Mouse (Mus musculus): Measurements from ENCODE around the gene Numb. TPM values are rescaled to one million over a fixed set of nuclear protein-coding genes. Genes with fewer than 3 reads are reported as not detected.

The Numb gene
- total RNA-seq, 2 experiments from 2014 or later, result 59.4 to 76.9 TPM

DNA sequence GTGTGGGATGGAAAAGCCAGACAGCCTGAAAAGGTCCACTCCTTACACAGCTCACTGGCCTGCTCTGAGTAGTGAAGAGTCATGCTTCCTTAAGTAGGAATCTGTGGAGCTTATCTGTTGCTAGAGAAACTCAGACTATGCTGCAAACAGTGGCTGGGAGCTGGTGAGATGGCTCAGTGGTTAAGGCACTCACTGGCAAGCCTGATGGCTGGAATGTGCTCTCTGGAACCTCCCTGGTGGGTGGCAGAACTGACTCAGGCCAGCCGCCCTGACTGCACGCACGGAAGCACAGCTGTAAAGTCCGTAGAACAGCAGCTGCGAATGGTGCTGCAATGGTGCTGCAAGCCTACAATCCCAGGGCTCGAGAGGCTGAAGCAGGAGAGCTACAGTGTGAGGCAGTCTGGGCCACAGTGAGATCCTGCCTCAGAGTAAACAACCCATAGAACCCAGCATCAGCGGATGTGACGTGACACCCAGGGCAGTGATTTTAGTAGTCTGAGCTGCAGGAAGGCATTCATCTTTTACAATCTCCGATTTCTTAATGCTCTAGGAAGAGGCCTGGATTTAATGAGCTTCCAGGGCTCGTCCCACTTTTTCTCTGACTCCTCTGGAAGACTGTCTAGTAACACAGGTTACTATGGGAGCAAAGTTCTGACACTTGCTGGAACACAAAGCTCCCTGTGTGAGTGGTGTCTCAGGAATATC lies 128.9 kb downstream of the Numb start:
- no peak for DNase-seq (ENCODE audit: low spot score in 2 of 2)
- intact Hi-C loops (cut with DNase I), result no loop called here

- no peak for DNase-seq (ENCODE audit: low spot score in 2 of 2)
- intact Hi-C loops (cut with DNase I), result no loop called here
These were observed 130.0 kb downstream of the Numb start for GRCm38 (mm10) chr12:83791737-83792136.

- intact Hi-C loops (cut with DNase I), result no loop called here
- no peak for DNase-seq (ENCODE audit: low spot score in 2 of 2)
These were observed 131.0 kb downstream of the Numb start for GRCm38 (mm10) chr12:83790749-83791148.

- intact Hi-C loops (cut with DNase I), result no loop called here
- DNase-seq (ENCODE audit: low spot score in 2 of 2), result no peak
These were observed 132.0 kb downstream of the Numb start for GRCm38 (mm10) chr12:83789781-83790140.

DNA sequence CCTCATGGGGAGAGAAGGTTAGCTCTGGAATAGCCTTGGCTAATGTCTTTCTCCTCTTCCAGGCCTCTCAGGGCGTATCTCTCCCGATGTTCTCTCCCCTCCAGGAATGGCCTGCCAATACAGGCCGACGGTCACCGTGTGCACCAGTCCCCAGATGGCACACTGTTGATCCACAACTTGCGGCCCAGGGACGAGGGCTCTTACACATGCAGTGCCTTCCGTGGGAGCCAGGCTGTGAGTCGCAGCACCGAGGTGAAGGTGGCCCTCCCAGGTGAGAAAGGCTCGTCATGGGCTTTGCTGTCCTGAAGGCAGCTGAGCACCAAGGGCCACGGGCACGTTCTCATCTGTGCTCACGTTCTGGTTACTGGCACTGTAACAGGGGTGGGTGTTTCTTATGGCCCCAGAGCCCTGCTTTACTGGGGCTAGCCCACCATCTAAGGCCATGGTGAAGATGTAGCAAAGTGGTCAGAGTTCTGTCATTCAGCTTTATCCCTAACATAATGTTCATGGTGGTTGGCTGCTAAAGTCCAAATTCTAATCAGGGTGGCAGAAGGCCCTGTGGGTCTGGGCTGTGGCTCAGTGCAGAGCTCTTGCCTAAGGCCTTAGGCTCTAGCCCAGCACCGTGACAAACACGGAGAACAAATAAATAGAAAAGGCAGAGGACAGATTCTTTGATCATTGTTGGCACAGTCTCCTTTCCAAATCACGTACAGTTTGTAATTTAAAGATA lies 132.5 kb downstream of the Numb start:
- DNase-seq (ENCODE audit: low spot score in 2 of 2), result no peak
- intact Hi-C loops (cut with DNase I), result no loop called here

DNA sequence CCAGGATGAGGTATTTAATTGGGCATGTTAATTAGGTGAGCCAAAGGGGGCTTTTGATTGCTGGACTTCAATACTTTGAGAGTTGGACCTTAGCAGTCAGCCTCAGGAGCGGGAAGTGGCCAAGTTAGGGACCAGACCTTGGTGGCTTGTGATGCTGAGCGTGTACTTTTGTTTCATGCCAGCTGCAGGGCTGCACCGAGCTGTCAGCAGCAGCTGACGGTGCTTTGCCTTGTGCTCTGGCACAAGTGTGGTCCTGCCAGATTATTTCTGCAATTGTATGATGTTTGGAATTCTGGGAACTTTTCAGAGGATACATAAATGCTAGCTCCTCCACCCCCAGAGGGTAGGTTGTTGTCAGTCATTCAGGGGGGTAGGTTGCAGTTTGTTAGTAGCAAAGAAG lies 136.4 kb downstream of the Numb start:
- intact Hi-C loops (cut with DNase I), result no loop called here

GRCm38 (mm10) chr12:83782669-83783068 lies 139.1 kb downstream of the Numb start:
- intact Hi-C loops (cut with DNase I), result no loop called here

More for the DNA sequence above, 136.4 kb downstream of the Numb start:
- no peak for DNase-seq (ENCODE audit: low spot score in 2 of 2)

GRCm38 (mm10) chr12:83781640-83782278 lies 140.0 kb downstream of the Numb start:
- DNase-seq (ENCODE audit: low spot score in 2 of 2), result no peak

More at GRCm38 (mm10) chr12:83782669-83783068, 139.1 kb downstream of the Numb start:
- no peak for DNase-seq (ENCODE audit: low spot score in 2 of 2)

DNA sequence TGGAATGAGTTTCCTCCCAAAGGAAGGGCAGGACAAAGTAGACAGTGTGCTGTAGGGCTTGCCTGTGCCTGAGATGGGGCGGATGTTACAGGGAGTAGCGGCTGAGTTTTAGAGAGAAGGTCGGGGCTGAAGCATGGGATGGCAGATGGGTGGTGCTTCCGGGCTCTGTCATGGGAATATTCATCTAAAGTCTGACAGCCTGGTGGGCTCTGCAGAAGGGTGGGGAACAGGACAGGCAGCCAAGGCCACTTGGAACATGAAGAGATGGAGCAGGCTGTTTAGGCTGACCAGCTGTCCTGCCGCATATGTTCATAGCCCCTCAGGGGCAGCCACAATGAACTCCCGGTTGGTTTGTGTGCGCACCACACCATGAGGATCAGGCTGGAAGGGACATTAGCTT lies 140.5 kb downstream of the Numb start:
- DNase-seq (ENCODE audit: low spot score in 2 of 2), result no peak
- intact Hi-C loops (cut with DNase I), result no loop called here

More at GRCm38 (mm10) chr12:83781640-83782278, 140.0 kb downstream of the Numb start:
- intact Hi-C loops (cut with DNase I), result no loop called here

DNA sequence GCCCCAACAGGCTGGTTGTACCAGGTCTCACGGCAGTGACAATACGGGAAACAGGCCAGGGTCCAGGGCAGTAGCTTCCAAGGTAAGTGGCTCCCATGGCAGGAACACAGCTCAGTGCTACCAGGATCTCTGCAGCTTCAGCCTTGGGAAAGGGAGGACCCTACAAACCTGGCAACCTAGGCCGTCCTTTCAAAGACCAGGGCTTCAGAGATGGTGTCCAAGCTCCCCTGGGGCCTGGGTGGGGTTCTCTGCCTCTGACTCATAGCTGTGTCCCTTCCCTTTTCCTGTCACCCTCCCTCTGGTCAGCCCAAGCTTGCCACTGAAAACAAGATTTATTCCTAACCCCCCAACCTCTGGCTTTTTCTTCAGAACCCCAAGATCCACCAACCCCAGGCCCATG lies 141.6 kb downstream of the Numb start:
- no peak for DNase-seq (ENCODE audit: low spot score in 2 of 2)
- intact Hi-C loops (cut with DNase I), result no loop called here

DNA sequence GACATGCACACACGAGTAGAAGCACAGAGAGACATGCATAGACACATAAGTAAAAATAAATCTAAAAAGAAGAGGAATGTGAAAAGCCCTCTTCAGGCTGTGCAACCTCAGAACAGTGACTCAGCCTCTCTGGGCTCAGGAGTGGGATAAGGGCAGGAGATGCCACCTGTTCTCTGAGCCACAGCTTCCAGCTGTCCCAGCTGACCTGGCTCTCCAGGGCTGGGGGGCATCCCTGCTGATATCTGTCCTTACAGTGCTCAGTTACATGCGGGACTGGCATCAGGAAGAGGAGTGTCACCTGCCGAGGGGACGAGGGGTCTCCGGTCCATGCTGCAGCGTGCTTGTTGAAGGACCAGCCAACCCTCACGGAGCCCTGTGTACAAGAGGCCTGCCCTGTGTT lies 145.0 kb downstream of the Numb start:
- intact Hi-C loops (cut with DNase I), result no loop called here
- DNase-seq (ENCODE audit: low spot score in 2 of 2), result no peak

GRCm38 (mm10) chr12:83775621-83776020 lies 146.1 kb downstream of the Numb start:
- intact Hi-C loops (cut with DNase I), result no loop called here
- no peak for DNase-seq (ENCODE audit: low spot score in 2 of 2)

DNA sequence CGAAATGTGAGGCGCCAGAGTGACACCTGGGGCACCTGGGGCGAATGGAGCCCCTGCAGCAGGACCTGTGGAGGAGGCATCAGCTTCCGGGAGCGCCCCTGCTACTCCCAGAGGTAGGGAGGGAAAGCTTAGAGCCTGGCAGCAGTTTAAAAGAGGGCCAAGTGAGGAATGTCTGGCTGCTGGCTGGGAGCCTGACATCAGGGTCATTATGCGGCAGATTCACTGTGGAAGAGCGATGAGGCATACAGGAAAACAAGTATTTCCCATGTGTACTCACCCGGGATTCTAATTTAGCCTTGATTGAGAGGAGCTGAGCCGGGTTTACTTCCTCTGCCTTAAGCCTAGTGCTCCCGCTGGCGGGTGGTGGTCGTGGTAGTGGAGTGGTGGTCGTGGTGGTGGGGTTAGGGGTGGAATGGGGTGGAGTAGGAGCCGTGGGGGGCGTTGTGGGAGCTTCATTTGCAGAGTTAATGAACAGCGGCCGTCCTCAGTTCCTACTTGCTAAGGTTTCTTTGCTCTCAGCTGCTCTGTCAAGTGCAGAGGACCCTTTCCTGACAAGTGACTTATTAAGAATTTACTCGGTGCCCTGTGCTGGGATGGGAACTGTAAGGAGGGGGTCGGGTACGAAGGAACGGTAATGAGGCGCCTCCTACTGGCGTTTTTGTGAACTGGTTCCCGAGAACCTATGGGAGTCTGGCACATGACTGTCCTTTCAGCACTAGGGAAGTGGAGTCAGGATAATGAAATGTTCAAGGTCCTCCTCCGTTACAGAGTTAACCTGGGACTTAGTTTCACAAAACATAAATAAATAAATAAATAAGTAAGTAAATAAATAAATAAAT lies 151.1 kb downstream of the Numb start:
- intact Hi-C loops (cut with DNase I), result no loop called here
- DNase-seq (ENCODE audit: low spot score in 2 of 2), result no peak

DNA sequence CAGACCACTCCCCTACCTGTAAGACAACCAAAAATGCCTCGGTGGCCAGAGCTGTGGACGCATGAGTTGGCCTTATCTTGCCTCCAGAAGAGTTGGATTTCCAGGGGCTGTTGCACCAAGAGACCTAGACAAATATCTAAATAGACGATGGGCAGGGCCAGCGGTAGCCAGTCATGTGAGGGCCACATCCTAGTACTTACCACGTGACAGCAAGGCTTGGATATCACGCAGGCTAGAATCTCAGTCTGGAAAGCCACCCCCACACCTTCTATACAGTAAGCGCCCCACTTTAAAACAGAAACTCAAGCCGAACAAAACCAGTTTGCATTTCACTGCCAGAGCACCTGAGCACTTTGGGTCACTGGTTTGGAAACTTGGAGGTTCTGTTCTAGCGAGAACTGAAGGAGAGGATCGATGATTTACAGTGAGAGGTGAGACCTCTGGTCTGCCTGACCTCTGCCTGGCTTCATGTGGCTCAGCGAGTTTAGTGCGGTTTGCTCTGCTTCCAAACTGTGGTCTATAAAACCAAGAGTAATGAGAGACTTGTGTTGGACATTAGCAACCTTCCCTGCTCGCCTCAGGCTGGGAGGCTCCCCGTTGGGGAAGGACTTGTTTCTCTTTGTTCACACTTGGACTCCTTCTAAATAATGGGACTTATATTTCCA lies 153.4 kb downstream of the Numb start:
- intact Hi-C loops (cut with DNase I), result loop anchor here (5.0 kb wide), 1 partner anchor 56 kb away; no protein-coding TSS in a partner anchor
- no peak for DNase-seq (ENCODE audit: low spot score in 2 of 2)

DNA sequence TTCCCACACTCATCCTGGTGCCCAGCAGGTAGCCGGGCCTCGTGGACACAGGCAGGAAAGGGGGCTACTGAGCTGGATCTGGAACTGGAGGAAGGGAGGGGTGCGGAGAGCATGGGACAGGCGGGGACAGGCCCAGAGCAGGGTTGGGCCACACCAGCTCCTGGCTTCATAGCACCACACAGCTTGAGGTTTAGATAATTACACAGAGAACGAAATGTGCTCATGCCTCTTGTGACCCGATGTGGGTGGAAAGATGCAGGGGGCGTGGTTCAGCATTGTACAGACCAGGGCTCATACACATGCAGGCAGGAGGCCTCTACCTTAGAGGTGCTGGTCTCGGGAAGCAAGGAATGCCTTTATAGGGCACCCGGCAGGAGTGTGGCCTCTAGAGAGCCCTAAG lies 153.9 kb downstream of the Numb start:
- intact Hi-C loops (cut with DNase I), result loop anchor here (5.0 kb wide), 1 partner anchor 56 kb away; no protein-coding TSS in a partner anchor
- DNase-seq (ENCODE audit: low spot score in 2 of 2), result no peak

GRCm38 (mm10) chr12:83765965-83766603 lies 155.7 kb downstream of the Numb start:
- intact Hi-C loops (cut with DNase I), result loop anchor here (5.0 kb wide), 1 partner anchor 54 kb away; no protein-coding TSS in a partner anchor
- no peak for DNase-seq (ENCODE audit: low spot score in 2 of 2)

DNA sequence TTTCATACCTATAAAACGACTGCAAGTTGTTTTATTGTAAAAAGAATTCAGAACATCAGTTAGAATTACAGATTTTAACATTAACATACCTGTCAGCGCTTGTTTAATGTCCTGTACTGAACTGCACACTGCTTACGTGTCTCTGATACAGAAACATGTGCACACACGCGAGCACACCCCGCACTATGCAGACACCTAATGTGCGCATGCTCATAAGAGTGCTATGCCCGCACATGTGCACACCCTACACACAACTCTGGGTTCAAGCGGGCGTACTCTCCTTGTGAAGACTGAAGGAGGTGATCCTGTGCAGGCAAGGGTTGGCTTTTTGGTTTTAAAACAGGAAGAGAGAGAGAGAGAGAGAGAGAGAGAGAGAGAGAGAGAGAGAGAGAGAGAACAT lies 157.2 kb downstream of the Numb start:
- no peak for DNase-seq (ENCODE audit: low spot score in 2 of 2)
- intact Hi-C loops (cut with DNase I), result no loop called here

- intact Hi-C loops (cut with DNase I), result no loop called here
- DNase-seq (ENCODE audit: low spot score in 2 of 2), result no peak
These were observed 157.7 kb downstream of the Numb start for GRCm38 (mm10) chr12:83764044-83764365.

All from left cerebral cortex, postnatal 36 days (tissue).